Mouse (Mus musculus): ENCODE results near the gene Sytl1.

Sytl1 gene

GRCm38 (mm10) chr4:133264559-133264958 lies 1.6 kb upstream of the Sytl1 start:
- no peak for TF ChIP-seq GATA4 (IDR thresholded peaks at IDR 0.05; ENCODE audit: insufficient replicate concordance, low read length)

- no peak for TF ChIP-seq GATA4 (IDR thresholded peaks at IDR 0.05; ENCODE audit: insufficient replicate concordance, low read length)
Observed at GRCm38 (mm10) chr4:133263756-133264155, 843 bp upstream of the Sytl1 start.

- no peak for TF ChIP-seq GATA4 (IDR thresholded peaks at IDR 0.05; ENCODE audit: insufficient replicate concordance, low read length)
Observed at GRCm38 (mm10) chr4:133262375-133262765, 543 bp downstream of the Sytl1 start.

- no peak for TF ChIP-seq GATA4 (IDR thresholded peaks at IDR 0.05; ENCODE audit: insufficient replicate concordance, low read length)
Observed at GRCm38 (mm10) chr4:133261641-133262374, 1.1 kb downstream of the Sytl1 start.

GRCm38 (mm10) chr4:133257798-133258408 lies 5.0 kb downstream of the Sytl1 start:
- TF ChIP-seq GATA4 (IDR thresholded peaks at IDR 0.05; ENCODE audit: insufficient replicate concordance, low read length) = no peak

GRCm38 (mm10) chr4:133257230-133257629 lies 5.7 kb downstream of the Sytl1 start:
- TF ChIP-seq GATA4 (IDR thresholded peaks at IDR 0.05; ENCODE audit: insufficient replicate concordance, low read length) = no peak

- no peak for TF ChIP-seq GATA4 (IDR thresholded peaks at IDR 0.05; ENCODE audit: insufficient replicate concordance, low read length)
Observed at GRCm38 (mm10) chr4:133256820-133257219, 6.1 kb downstream of the Sytl1 start.

- no peak for TF ChIP-seq GATA4 (IDR thresholded peaks at IDR 0.05; ENCODE audit: insufficient replicate concordance, low read length)
Observed at GRCm38 (mm10) chr4:133255392-133255791, 7.5 kb downstream of the Sytl1 start.

- TF ChIP-seq GATA4 (IDR thresholded peaks at IDR 0.05; ENCODE audit: insufficient replicate concordance, low read length) = no peak
Observed at GRCm38 (mm10) chr4:133253412-133253811, 9.5 kb downstream of the Sytl1 start.

GRCm38 (mm10) chr4:133252089-133252488 lies 10.8 kb downstream of the Sytl1 start:
- no peak for TF ChIP-seq GATA4 (IDR thresholded peaks at IDR 0.05; ENCODE audit: insufficient replicate concordance, low read length)

- no peak for TF ChIP-seq GATA4 (IDR thresholded peaks at IDR 0.05; ENCODE audit: insufficient replicate concordance, low read length)
Observed at GRCm38 (mm10) chr4:133251214-133251613, 11.7 kb downstream of the Sytl1 start.

- no peak for TF ChIP-seq GATA4 (IDR thresholded peaks at IDR 0.05; ENCODE audit: insufficient replicate concordance, low read length)
Observed at GRCm38 (mm10) chr4:133250609-133251008, 12.3 kb downstream of the Sytl1 start.

- TF ChIP-seq GATA4 (IDR thresholded peaks at IDR 0.05; ENCODE audit: insufficient replicate concordance, low read length) = no peak
Observed at GRCm38 (mm10) chr4:133247806-133248449, 15.0 kb downstream of the Sytl1 start.

GRCm38 (mm10) chr4:133247072-133247471 lies 15.8 kb downstream of the Sytl1 start:
- no peak for TF ChIP-seq GATA4 (IDR thresholded peaks at IDR 0.05; ENCODE audit: insufficient replicate concordance, low read length)

- no peak for TF ChIP-seq GATA4 (IDR thresholded peaks at IDR 0.05; ENCODE audit: insufficient replicate concordance, low read length)
Observed at GRCm38 (mm10) chr4:133244289-133244688, 18.6 kb downstream of the Sytl1 start.

- no peak for TF ChIP-seq GATA4 (IDR thresholded peaks at IDR 0.05; ENCODE audit: insufficient replicate concordance, low read length)
Observed at GRCm38 (mm10) chr4:133243538-133243937, 19.4 kb downstream of the Sytl1 start.
